Mouse (Mus musculus): ENCODE measurements around the gene 9430015G10Rik.

DNA sequence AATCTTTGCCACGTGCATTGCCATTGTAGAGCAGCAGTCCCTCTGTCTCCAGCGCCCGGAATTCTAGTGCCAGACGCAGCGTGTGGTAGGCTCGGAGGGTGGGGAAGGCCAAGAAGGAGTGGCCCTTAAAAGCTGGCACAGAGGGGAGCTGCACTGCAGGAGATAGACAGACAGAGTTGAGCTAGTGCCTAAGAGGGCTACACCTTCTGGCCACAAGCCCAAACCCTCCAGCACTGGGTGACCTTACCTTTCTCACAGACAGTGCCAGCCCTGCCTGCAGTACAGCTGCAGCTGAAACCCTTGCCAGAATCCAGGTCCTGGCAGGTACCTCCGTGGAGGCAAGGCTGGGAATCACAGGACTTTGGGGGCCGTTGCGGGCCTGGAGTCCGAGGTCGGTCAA, 62.0 kb downstream of the 9430015G10Rik start:
- TF ChIP-seq CTCF (IDR thresholded peaks at IDR 0.05; ENCODE audit: borderline replicate concordance, control insufficient read depth, extremely low read depth, insufficient read depth, low read length, poor library complexity) (no peak), POLR2A (IDR thresholded peaks at IDR 0.05; ENCODE audit: control insufficient read depth, extremely low read depth, insufficient read depth, low read length, poor library complexity) (no peak)
